Mouse (Mus musculus): ENCODE data around the gene Rtca.

The Rtca gene

DNA sequence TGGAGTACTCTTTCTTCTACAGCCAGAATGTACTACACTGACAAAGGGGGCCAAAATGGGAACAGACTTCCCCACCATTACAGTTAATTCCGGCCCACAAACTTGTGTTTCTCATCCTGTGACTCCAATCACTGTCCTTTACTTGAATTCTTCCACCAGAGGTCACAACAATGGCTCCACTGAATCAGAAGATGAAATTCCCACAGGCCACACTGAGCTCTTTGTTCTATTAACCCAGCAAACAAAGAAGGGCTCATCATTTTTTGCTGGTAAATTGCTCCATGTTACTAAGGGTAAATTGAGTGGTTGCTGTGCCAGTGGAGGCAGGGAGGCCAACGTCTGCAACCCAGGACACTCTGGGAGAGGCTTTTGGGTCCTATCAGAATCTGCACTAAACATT is 27.9 kb downstream of the Rtca start:
- intact Hi-C loops (cut with DNase I) = loop anchor here (5.0 to 10.0 kb wide), 2 partner anchors 48 to 455 kb away; no protein-coding TSS in a partner anchor

- intact Hi-C loops (cut with DNase I) = no loop called here
These were observed 30.7 kb downstream of the Rtca start for GRCm38 (mm10) chr3:116477351-116477750.

DNA sequence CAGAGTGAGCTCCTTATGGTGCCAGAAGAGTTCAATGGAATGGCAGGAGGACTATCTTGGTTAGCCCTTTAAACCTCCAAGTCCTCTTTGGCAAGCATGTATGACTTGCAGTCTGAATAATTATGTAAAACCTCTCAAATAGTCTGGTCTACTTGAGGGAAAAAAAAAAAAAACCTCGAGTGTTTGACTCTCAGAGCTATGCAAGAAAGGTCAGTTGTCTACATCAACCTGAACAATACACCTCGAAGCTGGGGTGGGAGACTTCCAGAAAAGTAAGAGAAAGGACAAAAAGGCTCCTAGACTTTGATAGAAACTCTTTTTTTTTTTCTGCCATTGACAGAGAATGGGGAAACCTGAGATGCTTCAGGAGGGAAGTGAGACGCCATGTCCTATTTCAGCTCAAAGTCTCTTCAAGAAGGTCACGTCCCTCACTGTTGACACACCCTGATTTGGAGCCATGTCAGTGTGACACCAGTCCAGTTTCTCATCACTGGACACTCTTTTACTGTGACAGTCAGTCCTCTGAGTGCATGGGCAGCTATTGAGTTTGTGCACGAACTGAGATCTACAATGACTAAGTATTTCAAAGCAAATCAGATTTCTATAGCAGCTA is 31.2 kb downstream of the Rtca start:
- intact Hi-C loops (cut with DNase I) = no loop called here

DNA sequence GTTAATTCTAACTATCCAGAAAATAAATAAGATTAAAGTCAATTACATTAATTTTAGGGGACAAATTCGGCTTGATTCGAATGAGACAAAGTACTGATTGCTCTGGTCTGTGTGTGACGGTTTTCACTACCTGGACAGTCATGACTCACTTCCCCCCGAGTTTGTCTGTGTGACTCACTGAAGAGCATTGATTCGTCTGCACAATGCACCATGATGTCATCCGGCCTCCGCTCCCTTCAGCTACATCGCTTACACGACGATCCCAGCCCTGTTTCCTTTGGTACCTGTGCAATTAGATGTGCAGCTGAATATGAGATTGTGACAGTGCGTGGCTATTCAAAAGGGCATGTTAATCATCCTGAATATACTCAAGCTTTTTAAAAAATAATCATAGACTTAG is 33.4 kb downstream of the Rtca start:
- intact Hi-C loops (cut with DNase I) = no loop called here

DNA sequence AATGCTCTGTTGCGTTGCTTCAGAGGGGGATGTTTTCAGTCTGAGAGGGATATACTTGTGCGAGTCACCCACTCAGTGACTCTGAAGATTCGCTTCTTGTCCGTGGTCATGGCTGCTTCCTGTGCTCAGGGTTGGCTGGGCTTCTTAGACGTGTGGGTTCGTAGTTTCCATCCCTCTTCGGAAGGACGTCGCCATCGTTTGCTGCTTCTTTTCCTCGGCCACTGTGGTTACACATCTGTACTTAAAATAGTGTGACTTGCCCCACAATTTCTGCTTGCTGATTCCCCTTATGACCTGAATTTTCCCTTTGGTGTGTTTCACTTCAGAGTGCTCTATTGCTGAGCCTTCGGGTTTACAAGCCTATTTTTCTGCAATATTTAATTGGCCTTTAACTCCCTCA is 42.3 kb downstream of the Rtca start:
- intact Hi-C loops (cut with DNase I) = no loop called here

DNA sequence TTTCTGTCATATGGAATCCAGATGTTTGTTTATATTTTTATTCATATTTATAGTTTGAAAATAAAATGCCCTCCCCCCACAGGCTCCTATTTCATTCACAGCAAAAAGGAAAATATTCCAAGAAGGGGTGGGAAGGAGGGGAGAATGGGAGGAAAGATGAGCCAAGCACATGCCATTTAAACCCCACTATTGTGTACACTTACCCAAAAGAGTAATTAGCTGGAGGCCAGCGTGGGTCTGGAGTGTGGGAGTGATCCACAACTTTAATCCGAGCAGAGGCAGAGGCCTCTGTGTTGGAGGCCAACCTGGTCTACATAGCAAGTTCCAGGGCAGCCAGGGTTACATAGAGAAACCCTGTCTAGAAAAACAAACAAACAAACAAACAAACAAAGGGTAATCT is 43.7 kb downstream of the Rtca start:
- intact Hi-C loops (cut with DNase I) = no loop called here

DNA sequence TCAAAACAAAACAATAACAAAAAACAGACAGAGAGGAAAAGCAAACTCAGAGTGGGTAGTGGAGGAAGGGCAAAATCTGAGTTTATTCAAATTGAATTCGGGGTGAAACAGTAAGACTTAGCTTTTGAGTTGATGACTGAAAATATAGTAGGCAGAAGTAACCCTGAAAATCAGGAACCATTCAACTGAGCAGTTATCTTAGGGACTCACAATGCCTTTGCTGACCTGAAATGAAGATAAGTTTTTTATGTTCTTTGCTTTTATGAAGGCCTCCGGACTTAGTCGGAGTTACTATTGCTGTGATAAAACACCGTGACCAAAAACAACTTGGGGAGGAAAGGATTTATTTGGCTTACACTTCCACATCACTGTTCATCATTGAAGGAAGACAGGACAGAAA is 47.0 kb downstream of the Rtca start:
- intact Hi-C loops (cut with DNase I) = no loop called here

DNA sequence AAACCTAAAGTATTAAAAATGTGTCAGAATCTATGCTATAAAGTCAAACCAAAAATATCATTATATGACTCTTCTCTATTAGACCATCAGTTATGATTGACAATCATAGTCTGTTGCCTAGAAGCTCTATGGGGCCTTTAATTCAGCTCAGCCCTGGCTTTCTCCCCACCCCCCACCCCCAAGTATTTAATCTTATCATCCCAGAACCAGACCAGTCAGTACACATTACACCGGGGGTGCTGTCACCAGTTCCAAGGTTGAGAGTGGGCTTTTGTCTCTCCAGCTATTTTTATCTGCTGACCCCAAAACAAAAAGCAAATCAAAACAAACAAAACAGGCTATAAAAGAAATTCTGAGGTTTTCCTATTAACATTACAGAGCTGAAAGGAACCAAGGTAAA is 53.5 kb downstream of the Rtca start:
- intact Hi-C loops (cut with DNase I) = no loop called here

GRCm38 (mm10) chr3:116450741-116451140 is 57.3 kb downstream of the Rtca start:
- intact Hi-C loops (cut with DNase I) = no loop called here

GRCm38 (mm10) chr3:116444327-116444726 is 63.7 kb downstream of the Rtca start:
- intact Hi-C loops (cut with DNase I) = no loop called here

DNA sequence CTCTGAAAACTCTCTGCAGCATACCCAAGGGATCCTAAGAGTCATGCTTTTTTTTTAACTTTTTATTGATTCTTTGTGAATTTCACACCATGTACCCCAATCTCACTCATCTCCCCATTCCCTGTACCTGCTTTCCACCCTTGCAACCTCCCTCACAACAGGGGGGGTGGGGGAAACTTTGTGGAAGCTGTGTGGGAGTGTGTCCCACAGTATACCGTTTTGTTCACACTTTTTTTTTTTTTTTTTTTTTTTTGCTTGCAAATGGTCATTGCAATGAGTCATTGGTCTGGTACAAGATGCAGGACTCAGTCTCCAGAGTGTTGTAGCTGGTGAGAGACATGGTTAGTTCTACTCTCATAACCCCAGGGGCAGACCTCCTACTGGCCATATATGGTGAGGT is 65.2 kb downstream of the Rtca start:
- intact Hi-C loops (cut with DNase I) = no loop called here

- intact Hi-C loops (cut with DNase I) = no loop called here
These were observed 66.3 kb downstream of the Rtca start for GRCm38 (mm10) chr3:116441518-116442205.

GRCm38 (mm10) chr3:116440066-116440997 is 67.7 kb downstream of the Rtca start:
- intact Hi-C loops (cut with DNase I) = no loop called here
